Mouse (Mus musculus) adrenal gland, postnatal 36 days (tissue): ENCODE data around the gene Rab11fip5. TPM values are rescaled to one million over a fixed set of nuclear protein-coding genes. Genes with fewer than 3 reads are reported as not detected.
A peak's percentile ranks its signal among the peaks of the same experiment; 100 is the strongest.

Experiments used
- DNase-seq, 2 experiments: peaks; one replicate each; pipeline ENCODE4 v3.0.0; 2021; ENCODE audit warnings: mixed read lengths in 1 of 2
- long read RNA-seq, 2 experiments: library from polyadenylated mRNA; stranded (forward); transcript quantifications; one replicate each; pipeline ENCODE4 v2.0.0; 2021; ENCODE audit warnings: borderline sequencing depth in 2 of 2
- total RNA-seq, 2 experiments: library from RNA; stranded (reverse); gene quantifications; 2 replicates each; pipeline ENCODE4 v1.2.3; 2021

Rab11fip5 gene
- total RNA-seq, result 10 to 100 TPM; 32.6 to 35.8 TPM
- long read RNA-seq, experiment 1, full-length matches to known transcripts, result 16 of 24 reads
- long read RNA-seq, experiment 1, partial matches to known transcripts, result 4 of 24 reads
- long read RNA-seq, experiment 1, other reads (novel, unspliced or antisense), result 4 of 24 reads
- long read RNA-seq, experiment 2, full-length matches to known transcripts, result 9 of 10 reads
- long read RNA-seq, experiment 2, partial matches to known transcripts, result 0 of 10 reads
- long read RNA-seq, experiment 2, other reads (novel, unspliced or antisense), result 1 of 10 reads

DNA sequence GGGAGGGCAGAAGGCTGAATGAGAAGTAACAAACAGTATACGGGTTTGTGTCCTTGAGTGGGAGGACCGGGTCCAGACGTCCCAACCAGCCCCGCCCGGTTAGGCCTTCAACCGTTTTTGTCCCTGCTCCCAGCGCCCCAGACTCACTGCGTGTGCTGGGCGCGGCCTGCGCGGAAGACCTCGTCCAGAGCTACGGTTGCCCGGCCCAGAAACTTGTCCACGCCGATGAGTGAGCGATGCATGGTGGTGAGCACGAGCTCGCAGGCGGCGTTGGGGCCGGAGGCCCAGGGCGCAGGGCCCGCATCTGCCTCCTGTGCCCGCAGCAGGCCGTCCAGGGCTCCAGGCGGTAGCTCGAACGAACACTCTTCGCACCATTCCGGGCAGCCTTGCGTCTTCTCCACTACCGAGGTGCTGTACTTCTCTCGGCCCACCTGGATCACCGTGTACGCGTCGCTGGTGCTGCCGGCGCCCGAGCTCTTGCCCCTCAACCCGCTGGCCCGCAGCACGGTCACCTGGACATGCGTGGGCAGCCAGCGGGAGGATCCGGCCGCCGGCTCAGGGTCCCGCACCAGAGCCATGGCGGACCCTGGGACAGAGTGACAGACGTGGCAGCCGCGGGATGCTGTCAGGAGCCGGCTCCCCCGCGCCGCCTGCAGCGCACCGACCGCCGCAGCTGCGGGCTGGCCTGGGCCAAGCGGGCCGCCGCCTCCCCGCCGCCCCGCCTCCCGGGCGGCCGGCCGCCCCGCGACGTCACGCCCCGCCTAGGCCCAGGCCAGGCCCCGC lies at the start of gene Rab11fip5:
Gene Rab11fip5 (minus strand): TSS at position 684 of the 783 bp plus-strand sequence.
- peak; percentile 52 to 77 for DNase-seq

DNA sequence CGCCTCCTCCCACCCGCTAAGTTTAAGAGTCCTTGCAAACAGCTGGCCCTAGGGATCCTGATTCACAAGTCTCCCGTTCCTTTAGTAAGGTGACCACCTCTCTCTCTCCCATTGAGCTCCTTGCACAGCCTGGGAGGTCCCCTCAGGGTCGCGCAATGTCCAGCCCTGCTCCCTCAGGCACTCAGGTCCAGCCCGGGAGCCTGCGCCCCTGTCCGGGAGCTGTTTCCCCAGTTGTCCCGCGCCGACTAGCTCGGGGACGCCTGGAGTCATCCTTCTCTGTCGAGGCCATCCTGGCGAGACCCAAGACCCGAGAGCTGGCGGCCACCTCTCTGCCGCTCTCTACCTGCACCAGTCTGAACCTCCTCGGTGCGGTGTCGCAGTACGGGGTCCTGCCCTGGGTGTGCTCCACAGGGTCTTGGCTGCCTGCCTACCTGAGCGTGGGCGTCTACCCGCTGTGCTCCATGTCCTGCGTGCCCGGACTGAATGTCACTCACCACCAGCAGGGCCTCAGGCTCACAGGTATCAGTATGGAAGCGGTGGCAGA lies 49.5 kb upstream of the Rab11fip5 start, which contains the start of gene Noto:
Gene Noto (plus strand): TSS at position 51 of the 544 bp plus-strand sequence.
- DNase-seq, result peak in 1 of 2 experiments; percentile 23

DNA sequence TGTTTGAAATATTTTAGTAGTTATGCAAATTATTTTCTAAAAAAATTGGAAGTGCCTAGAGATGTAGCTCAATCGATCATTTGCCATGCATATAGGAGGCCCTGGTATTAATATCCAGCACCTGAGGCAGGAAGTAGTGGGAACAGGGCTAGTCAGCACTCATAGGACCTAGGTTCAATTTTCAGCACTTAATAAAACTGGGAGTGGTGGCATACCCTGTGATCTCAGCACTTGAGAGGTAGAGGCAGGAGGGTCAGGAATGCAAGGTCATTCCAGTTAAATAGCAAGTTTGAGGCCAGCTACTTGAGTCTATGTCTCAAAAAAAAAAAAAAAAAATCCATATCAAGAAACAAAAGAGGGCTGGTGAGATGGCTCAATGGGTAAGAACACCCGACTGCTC lies 44.7 kb upstream of the Rab11fip5 start:
- DNase-seq, result no peak

DNA sequence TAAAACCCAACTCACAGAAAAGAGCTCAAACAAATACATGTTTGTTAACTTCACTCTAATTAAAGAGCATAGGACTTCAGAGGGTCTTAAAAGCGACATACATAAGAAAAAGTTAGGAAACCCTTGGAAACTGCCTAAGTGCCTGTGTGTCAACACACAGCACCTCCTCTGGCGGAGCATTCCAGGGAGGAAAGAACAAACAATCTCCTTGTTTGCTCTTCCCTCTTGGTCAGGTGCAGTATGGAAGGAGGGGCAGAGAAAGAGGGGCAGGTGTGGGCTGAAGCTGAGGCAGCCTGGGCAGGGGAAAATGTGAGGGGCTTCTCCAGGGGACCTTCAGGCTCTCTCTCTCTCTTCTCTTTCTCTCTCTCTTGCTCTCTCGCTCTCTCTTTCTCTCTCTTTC lies 41.4 kb upstream of the Rab11fip5 start:
- DNase-seq, result no peak

DNA sequence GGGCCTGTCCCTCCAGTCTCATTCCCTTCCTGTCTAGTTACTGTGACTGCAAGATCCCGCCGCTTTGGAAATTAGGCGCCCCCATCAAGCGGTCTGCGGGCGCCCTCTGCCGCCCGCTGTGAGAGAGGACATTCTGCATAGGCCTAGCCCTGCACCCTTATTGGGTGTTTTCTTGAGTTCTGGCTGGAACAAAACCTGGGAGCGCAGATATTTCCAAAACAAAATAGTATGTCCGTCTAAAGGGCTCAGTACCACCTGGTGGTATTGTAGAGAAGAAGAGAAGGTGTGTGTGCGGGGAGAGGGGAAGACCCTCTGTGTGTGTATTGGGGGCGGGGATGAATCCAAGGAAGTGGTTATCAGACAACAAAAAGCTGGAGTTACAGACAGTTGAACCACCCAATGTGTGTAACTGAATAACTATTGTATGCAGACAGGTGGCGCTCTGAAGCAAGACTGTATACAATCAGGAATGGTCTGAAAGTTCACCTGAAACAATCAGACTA lies 36.4 kb upstream of the Rab11fip5 start:
- DNase-seq, result peak; percentile 54 to 59

DNA sequence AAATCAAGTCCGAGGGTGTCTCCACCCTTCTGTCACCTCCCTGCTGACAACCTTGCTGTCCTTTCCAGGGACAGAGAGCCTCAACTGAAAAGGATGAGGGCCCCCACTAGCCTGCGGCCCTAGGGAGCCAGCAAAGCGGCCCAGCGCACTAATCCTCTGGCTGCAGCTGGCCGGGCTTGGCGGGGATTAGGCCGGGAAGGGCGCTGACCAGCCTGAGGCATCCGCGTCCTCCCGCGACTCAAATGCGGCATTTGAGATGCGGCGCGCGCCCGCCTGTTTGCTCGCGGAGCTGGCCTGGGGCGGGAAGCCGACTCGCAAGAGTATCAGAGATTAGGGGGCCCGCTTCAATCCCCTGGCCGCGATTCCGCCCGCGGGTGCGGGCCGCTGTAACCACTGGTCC lies 34.6 kb upstream of the Rab11fip5 start:
- no peak for DNase-seq

DNA sequence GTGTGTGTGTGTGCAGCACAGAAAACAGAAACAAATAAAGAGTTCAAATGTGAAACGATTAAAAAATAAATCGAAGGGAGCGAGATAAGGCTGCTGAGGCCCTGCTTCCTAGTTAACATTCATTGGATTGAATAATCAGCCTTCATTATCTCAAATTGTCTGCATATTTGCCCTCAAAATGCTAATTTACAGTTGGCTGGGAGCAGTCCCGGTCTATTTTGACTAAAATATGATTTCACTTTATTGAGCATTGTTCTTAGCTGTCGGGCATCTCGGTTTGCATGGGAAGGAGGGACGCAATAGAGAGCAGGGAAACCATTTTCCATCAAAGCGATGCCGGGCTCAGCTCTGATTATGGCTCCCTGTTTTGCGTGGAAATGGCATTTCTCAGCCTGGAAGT lies 28.6 kb upstream of the Rab11fip5 start:
- DNase-seq, result no peak

DNA sequence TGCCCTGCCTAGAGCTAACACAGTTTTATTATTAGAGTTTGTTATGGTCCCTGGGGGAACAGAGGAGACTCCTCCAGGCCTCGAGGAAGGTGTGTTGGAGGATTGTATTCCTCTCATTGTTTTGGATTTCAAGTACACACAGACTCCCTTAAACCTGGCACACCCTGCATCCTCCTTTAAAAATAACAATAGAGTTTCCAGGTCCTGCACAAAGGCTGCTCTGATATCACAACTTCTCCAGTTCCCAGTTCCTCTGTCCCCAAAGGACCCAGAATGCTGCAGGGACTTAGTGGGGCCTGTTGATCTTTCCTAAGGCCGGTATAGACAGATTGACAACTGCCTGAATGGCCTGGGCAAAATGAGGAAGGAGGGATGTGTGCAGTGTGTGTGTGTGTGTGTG lies 28.2 kb upstream of the Rab11fip5 start:
- DNase-seq, result no peak

DNA sequence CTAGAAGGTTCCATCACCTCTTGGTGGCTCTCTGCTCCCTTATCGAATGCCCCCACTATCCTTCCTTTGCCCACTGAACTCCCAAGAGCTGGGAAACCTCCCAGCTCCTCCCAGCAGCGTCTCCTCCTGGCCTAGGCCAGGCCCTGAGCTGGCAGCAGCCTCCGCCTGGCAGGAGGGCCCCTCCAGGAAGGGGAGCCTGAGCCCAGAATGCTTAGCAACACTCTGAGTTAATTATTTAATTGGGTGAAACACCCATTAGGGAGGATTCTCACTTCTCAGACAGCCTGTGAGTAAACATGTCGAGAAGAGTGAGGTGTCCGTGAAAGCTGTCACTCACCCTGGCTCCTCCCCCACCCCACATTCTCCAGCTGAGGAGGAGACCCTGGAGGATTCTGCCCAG lies 25.3 kb upstream of the Rab11fip5 start:
- DNase-seq, result no peak

DNA sequence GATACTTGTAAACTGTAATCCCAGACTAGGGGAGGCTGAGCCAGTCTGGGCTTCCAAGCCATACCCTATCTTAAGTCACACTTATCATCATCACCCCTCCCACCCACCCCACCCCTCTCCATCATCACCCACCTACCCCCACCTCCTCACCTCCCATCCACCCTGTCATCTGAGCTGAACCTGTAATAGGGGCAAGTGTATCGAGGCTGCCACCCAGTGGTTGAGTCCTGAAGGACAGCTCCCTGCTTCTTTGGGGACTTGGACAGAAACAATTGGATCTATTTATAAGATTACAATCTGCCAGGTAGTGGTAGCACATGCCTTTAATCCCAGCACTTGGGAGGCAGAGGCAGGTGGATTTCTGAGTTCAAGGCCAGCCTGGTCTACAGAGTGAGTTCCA lies 22.7 kb upstream of the Rab11fip5 start:
- DNase-seq, result peak; percentile 63 to 71

DNA sequence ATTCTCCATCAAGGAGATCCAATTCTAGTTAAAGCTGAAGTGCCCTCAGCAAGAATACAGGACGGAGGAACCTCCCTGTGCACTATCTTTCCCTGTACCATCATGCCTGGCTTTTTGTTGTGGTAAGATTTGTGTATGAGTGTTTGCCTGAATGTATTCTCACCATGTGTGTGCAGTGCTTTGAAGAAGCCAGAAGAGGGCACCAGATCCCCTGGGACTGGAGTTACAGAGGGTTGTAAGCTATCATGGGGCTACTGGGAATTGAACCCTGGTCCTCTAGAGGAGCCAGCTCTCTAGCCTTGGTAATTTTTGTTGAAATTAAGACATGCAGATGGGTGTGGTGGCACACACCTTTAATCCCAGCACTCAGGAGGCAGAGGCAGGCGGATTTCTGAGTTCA lies 20.9 kb upstream of the Rab11fip5 start:
- DNase-seq, result no peak

DNA sequence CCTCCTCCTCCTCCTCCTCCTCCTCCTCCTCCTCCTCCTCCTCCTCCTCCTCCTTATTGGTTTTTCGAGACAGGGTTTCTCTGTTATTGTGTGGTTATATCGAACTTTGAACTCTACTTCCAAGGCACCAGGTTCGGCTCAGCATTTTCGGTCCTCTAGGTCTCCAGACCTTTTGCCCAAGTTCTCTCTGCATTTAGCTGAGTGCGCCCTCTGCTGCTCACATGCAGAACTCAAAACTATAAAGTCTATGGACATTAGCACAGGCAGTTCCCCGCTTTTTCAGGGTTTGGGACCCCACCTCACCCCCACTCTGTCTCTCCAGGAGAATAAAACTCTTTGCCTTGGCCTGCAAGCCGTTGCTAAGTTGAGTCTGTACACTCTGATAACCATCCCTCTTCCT lies 17.4 kb upstream of the Rab11fip5 start:
- peak; percentile 72 to 81 for DNase-seq

DNA sequence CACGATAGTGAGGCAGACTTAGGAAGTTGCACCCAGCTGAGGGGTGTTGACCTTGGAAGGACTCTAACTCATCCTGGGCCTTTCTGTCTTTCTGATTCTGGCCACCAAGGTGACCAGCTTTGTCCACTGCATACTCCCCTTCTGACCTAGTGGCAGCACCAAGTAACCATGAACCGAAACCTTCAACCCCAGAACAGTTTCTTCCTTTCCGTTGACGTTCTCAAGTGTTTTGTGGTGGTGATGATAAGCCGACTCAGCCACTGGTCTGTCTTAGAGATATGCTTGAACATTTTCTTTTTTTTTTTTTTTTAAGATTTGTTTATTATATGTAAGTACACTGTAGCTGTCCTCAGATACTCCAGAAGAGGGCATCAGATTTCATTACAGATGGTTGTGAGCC lies 14.2 kb upstream of the Rab11fip5 start:
- no peak for DNase-seq

DNA sequence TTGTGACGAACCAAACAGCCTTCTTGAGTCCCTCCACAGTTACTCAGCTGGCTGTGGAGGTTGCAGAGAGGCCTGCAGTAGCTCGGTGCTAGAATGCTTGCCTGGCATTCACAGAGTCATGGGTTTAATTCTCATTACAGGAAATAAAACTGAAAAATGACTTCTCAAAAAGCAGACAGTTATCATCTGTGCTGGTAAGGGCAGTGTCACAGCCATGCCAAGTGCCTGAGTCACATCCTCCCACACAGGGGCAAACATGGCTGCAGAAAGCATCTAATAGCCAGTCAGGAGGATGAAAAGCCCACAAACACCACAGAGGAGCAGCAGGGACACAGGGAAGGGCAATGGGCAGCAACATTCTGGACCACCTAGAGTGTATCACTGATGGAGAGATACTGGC lies 8.4 kb upstream of the Rab11fip5 start:
- DNase-seq, result no peak

DNA sequence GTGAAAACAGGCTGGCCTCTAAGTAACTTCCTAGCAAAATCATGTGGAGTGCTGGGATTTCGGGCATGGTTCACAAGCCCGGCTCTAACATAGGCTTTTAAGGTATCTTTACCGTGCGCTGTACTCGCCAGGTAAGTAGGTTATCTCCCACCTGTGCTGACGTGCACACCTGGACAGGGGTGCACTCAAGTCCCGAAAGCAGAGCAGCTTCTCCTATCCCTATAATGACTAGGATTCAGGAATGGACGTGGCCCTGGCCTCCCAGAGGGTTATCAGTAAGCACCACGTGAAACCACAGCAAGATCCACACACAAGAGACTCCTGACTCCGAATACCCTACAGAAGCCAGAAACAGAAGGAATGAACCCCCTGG lies 7.2 kb upstream of the Rab11fip5 start:
- no peak for DNase-seq

DNA sequence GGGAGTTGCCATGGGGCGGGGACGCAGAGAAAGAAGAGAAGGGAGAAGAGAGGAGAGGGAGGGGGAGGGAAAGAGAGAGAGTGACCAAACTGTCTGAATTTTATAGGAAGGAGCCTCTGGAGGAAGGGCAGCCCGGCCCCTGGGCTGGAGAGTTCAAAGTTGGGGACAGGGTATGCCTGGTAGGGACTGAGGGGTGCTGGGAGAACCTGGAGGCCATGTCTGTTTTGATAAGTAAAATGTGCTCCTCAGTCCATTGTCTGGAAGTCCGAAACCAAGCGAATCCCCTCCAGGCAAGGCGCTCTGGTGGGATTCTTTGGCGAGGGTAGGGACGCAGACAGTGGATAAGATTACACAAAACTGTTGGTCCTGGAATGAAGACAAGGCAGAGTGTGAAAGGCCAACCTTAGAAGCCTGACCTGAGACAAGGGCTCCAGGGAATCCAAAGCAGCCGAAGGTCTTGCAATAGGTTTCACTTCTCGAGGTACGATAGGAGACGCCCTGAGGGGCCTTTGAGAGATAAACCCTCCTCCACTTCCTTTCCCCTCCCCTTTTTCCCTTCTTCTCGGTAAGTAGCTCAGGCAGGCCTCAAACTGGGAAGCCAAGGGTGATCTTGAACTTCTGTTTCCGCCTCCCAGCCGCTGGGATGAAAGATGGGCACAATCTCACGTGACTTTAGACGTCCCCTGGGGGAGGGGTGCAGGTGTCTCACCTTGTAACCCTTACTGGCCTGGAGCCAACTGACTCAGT lies 6.6 kb upstream of the Rab11fip5 start:
- DNase-seq, result no peak

DNA sequence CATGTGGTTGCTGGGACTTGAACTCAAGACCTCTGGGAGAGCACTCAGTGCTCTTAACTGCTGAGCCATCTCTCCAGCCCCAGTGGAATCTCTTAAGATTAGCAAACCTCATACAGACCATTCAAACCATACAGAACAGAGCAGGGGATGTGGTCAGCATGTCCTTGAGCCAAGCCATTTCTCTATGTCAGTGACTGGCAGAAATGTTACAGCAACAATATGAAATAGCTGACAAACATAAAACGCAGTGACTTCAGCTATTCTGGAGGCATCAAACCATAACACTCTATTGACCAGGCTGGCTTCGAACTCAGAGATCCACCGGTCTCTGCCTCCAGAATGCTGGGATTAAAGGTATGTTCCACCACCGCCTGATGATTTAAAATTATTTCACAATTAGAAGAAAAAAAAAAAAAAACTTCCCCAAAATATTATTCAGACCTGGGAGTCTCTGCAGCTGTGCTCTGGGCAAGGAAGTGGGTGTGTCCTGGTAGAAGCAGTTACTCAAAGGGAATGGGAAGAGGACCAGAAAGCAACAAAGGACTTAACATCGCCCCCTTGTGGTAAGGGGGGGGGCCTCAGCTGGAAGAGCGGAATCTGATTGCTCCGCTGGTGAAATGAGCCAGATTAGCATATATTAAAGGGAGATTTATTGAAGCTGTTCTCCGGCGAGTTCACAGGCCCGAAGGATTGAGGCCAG lies 5.9 kb upstream of the Rab11fip5 start:
- peak; percentile 76 to 90 for DNase-seq

DNA sequence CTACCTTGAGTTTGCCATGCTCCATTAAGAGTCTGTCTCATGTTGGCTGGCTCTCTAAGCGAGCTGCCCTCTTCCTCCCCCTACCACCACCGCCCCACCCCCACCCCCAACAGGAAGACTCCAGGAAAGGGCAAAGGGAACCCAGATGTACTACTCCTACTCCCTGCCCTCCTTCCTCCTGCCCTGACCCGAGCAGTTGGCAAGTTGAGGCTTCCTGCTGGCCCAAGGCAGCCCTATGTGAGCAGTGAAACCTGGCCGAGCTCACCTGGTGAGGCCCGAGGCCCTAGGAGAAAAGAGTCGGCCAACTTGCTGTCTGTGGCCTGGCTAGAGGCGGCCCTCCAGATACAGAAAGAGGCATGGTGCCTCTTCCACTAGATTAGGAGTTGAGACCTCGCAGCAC lies 4.2 kb upstream of the Rab11fip5 start:
- DNase-seq, result no peak

DNA sequence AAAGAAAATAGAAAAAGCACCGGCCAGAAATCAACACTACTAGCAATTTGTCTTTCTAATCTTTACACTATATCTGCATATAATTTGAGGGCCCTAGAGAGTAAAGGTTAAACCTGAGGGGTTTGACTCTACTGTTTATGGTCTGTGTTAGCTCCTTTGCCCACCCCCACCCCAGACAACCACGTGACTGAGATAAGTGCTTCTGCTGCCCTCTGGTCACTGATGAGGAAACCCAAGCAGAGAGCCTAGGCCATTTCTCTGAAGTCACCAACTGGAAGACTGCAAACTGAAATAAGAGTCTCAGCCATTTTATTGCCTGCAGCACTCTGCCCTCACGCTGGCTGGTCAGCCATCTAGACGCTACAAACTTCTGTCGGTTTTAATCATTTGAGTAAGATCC lies 3.4 kb upstream of the Rab11fip5 start:
- no peak for DNase-seq

DNA sequence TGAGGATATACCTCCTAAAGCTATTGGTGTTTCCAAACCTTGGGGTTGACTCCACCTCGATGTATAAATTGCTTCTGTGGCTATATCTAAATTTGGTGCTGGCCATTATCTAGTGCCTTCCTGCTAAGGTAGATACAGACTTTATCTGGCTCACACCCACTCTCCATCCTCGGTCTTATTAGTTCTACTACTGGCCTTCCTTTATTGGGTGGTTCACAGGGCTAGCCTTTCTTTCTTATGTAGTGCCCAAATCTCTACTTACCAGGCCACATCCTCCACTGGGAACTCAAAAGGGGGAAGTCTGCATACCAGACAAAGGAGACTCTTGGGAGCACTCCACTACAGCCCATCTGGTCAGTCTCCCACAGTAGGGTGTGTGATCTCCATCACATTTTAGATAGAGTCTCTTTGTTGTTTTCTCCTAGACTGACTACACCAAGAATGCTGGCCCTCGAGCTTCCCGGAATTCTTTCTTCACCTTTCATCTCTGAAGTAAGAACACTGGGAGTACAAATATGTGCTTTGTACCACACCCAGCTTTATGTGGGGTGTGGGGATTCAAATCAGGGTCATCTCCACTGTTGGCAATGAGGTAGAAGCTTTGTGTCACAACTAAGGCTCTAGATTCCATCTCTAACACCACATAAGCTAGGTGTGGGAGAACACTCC lies 2.8 kb upstream of the Rab11fip5 start:
- no peak for DNase-seq

DNA sequence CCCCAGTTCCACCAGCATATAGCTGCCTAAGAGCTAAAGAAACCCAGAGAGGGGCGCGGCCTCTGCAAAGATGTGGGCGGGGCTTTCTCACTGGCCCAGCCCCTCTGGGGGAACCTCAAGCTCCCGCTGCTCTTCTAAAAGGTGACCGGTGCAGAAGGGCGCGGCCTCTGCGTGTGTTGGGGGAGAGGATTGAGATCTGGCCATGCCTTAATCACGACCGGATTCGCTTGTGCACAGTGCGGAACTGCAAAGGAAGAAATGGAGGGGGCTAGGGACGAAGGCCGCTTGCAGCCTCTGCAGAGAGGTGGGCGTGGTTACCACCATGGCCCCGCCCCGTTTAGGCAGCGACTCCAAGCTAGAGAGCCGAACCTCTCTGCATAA lies 290 bp upstream of the Rab11fip5 start:
- peak; percentile 97 to 99 for DNase-seq
